Mouse (Mus musculus) forebrain, embryonic 11.5 days (tissue): ENCODE measurements around the gene Lemd1. TPM values are rescaled to one million over a fixed set of nuclear protein-coding genes. Genes with fewer than 3 reads are reported as not detected.

Experiments
- ATAC-seq: fragments of 200-750 bp; cut with Nextera tagmentation; replicated peaks from 2 replicates; pipeline ENCODE4 v1.8.0; 2017; ENCODE audit warnings: moderate TSS enrichment; ENCODE audit not compliant: low FRiP score
- DNase-seq: peaks from one replicate; pipeline ENCODE4 v3.0.0-alpha.2; 2017; ENCODE audit warnings: low spot score
- H3K27ac ChIP-seq: fragments of 300-500 bp; sonication (generic); 2 replicates; pipeline ENCODE4 v1.5.1; 2014; ENCODE audit warnings: low read depth, low read length
- H3K27me3 ChIP-seq: fragments of 300-500 bp; sonication (generic); 2 replicates; pipeline ENCODE4 v1.6.1; 2014; ENCODE audit warnings: mild to moderate bottlenecking, low read length, mixed read lengths; ENCODE audit not compliant: control insufficient read depth, insufficient read depth
- H3K36me3 ChIP-seq: fragments of 300-500 bp; sonication (generic); 2 replicates; pipeline ENCODE4 v1.6.1; 2014; ENCODE audit warnings: mild to moderate bottlenecking, low read length, moderate library complexity, mixed read lengths; ENCODE audit not compliant: control insufficient read depth, insufficient read depth
- H3K4me1 ChIP-seq: fragments of 300-500 bp; sonication (generic); replicated peaks from 2 replicates; pipeline ENCODE4 v1.6.1; 2014; ENCODE audit warnings: low read length, mixed read lengths; ENCODE audit not compliant: control insufficient read depth, insufficient read depth
- H3K4me2 ChIP-seq: fragments of 300-500 bp; sonication (generic); 2 replicates; pipeline ENCODE4 v1.6.1; 2014; ENCODE audit warnings: low read depth, mild to moderate bottlenecking, low read length, moderate library complexity, mixed read lengths; ENCODE audit not compliant: severe bottlenecking
- H3K4me3 ChIP-seq: fragments of 300-500 bp; sonication (generic); 2 replicates; pipeline ENCODE4 v1.5.1; 2014; ENCODE audit warnings: low read depth, low read length
- H3K9ac ChIP-seq: fragments of 300-500 bp; sonication (generic); 2 replicates; pipeline ENCODE4 v1.6.1; 2014; ENCODE audit warnings: low read length
- H3K9me3 ChIP-seq: fragments of 300-500 bp; sonication (generic); 2 replicates; pipeline ENCODE4 v1.6.1; 2016; ENCODE audit warnings: low read length, mixed read lengths; ENCODE audit not compliant: control insufficient read depth
- WGBS: fragments of 180-500 bp; shearing (Covaris S2); extraction: QIAGEN DNeasy Blood & Tissue Kit; methylation state at CpG from one replicate; pipeline ENCODE4 v1.1.7; 2014; 5-methylcytosine and 5-hydroxymethylcytosine counted together
- polyA plus RNA-seq: library from polyadenylated mRNA; unstranded; fragments of >200 nt; fragmentation: Nextera tagmentation; extraction: Ambion mirVana; gene quantifications from 2 replicates; pipeline ENCODE4 v1.2.1, GENCODE M21; 2014

The Lemd1 gene
- polyA plus RNA-seq, 1 experiment from 2014 or later, result 8.1 TPM

DNA sequence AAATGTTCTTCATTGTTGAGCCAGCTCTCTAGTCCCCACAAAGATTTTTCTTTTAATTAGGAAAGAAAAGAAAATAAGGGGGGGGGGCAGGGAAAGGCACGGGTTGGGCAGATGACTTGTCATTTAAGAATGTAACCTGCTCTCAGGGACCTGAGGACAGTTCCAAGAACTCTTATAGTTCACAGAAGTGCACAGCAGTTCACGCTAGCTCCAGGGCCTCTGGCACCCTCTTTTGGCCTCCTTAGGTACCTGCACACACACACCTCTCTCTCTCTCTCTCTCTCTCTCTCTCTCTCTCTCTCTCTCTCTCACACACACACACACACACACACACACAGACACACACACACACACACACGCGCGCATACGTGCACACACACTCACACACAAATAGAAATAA, 63.2 kb downstream of the Lemd1 start:
- no peak overlapping the region for H3K4me2 ChIP-seq
- no peaks in the 10 kb centered on the region for H3K36me3 ChIP-seq
- H3K27ac ChIP-seq, result no peak overlapping the region
- H3K27me3 ChIP-seq, result no peaks in the 10 kb centered on the region
- WGBS, result 86% methylated on average over 6 of the region's 6 CpGs
- no peak overlapping the region for H3K4me3 ChIP-seq
- ATAC-seq (no peak), DNase-seq (no peak)
- no peaks in the 10 kb centered on the region for H3K4me1 ChIP-seq
- H3K9me3 ChIP-seq, result no peaks in the 10 kb centered on the region
- H3K9ac ChIP-seq, result no peak overlapping the region

- WGBS, result 90% methylated on average over 1 of the region's 1 CpGs
- no peaks in the 10 kb centered on the region for H3K4me1 ChIP-seq
- no peak overlapping the region for H3K27ac ChIP-seq
- no peaks in the 10 kb centered on the region for H3K36me3 ChIP-seq
- ATAC-seq (no peak), DNase-seq (no peak)
- no peaks in the 10 kb centered on the region for H3K27me3 ChIP-seq
- H3K4me3 ChIP-seq, result no peak overlapping the region
- H3K9ac ChIP-seq, result no peak overlapping the region
- H3K4me2 ChIP-seq, result no peak overlapping the region
- H3K9me3 ChIP-seq, result no peaks in the 10 kb centered on the region
These were observed 69.1 kb downstream of the Lemd1 start for GRCm38 (mm10) chr1:132260331-132260730.

DNA sequence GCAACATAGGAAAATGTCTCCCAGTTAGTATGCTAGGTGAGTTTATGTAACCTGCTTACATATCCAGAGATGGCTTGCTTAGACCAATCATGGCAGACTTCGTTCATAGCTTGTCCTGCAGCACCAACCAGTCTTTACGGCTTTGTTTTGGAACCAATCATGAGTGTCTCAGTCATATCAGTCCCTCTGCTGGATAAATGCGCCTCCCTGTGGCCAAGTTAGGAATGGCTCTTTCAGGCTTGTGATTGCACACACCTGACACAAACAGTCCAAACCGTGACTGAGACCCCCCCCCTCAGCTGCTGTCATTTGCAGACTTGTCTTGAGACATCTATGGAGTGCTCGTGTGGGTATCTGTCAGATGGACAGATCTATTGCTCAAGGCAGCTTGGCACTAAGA, 69.8 kb downstream of the Lemd1 start:
- DNase-seq (no peak), ATAC-seq (no peak)
- H3K9me3 ChIP-seq, result no peaks in the 10 kb centered on the region
- no peak overlapping the region for H3K4me3 ChIP-seq
- no peaks in the 10 kb centered on the region for H3K27me3 ChIP-seq
- H3K36me3 ChIP-seq, result no peaks in the 10 kb centered on the region
- no peaks in the 10 kb centered on the region for H3K4me1 ChIP-seq
- no peak overlapping the region for H3K27ac ChIP-seq
- H3K4me2 ChIP-seq, result no peak overlapping the region
- no peak overlapping the region for H3K9ac ChIP-seq
- WGBS, result 73% methylated on average over 5 of the region's 5 CpGs

GRCm38 (mm10) chr1:132263618-132264017, 72.4 kb downstream of the Lemd1 start:
- WGBS, result 76% methylated on average over 4 of the region's 4 CpGs
- Histone ChIP-seq H3K4me1 (no peaks in the 10 kb centered on the region), H3K27me3 (no peaks in the 10 kb centered on the region), H3K36me3 (no peaks in the 10 kb centered on the region), H3K27ac (no peak overlapping the region), H3K9ac (no peak overlapping the region), H3K9me3 (no peaks in the 10 kb centered on the region), H3K4me2 (no peak overlapping the region), H3K4me3 (no peak overlapping the region)
- ATAC-seq, result no peak
- DNase-seq, result no peak

GRCm38 (mm10) chr1:132264577-132264976, 73.3 kb downstream of the Lemd1 start:
- Histone ChIP-seq H3K9ac (no peak overlapping the region), H3K9me3 (no peaks in the 10 kb centered on the region), H3K27ac (no peak overlapping the region), H3K4me2 (no peak overlapping the region), H3K27me3 (no peaks in the 10 kb centered on the region), H3K36me3 (no peaks in the 10 kb centered on the region), H3K4me1 (no peaks in the 10 kb centered on the region), H3K4me3 (no peak overlapping the region)
- no peak for DNase-seq
- ATAC-seq, result no peak
- WGBS, result 72% methylated on average over 7 of the region's 7 CpGs

- H3K4me1 ChIP-seq, result no peaks in the 10 kb centered on the region
- no peak overlapping the region for H3K4me2 ChIP-seq
- H3K4me3 ChIP-seq, result no peak overlapping the region
- no peaks in the 10 kb centered on the region for H3K27me3 ChIP-seq
- DNase-seq, result no peak
- WGBS, result 77% methylated on average over 8 of the region's 8 CpGs
- H3K9me3 ChIP-seq, result no peaks in the 10 kb centered on the region
- H3K9ac ChIP-seq, result no peak overlapping the region
- H3K36me3 ChIP-seq, result no peaks in the 10 kb centered on the region
- no peak overlapping the region for H3K27ac ChIP-seq
- ATAC-seq, result no peak
These were observed 74.1 kb downstream of the Lemd1 start for GRCm38 (mm10) chr1:132265211-132265859.

GRCm38 (mm10) chr1:132265936-132266335, 74.7 kb downstream of the Lemd1 start:
- ATAC-seq, result no peak
- H3K4me1 ChIP-seq, result no peaks in the 10 kb centered on the region
- WGBS, result 92% methylated on average over 10 of the region's 10 CpGs

DNA sequence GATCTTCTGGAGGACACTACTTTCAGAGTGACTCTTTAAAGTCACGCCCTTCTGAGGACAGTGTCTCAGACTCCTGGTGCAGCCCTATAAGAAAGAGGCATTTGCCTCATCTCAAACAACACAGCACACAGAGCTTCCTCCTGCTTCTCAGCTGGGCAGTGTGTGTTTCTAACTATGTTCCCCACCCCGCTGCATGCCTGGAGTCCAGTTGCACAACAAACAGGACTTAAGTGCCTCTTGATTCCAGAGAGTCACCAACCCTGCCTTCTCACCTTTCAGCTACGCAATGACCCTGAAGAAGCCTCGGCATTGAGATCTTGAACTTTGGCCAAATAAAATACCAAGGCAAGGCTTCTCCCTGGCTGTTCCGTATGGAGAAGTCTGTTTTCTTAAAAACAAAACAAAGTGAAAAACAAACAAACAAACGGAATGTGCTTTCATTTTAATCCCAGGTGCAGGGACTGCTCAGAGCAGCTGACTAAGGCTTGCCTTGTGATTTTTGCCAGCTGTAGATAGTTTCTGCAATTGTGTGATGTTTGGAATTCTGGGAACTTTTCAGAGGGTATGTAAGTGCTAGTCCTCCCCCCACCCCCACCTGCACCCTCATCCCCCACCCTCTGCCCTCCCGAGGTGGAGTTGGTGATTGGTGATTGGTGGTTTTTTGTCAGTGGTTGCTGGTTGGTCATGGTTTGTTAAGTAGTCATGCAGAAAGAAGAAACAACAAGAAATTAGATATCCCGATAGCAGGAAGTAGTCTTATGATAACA, 75.7 kb downstream of the Lemd1 start:
- no peak overlapping the region for H3K27ac ChIP-seq
- DNase-seq (no peak), ATAC-seq (no peak)
- no peak overlapping the region for H3K4me2 ChIP-seq
- no peaks in the 10 kb centered on the region for H3K4me1 ChIP-seq
- H3K27me3 ChIP-seq, result no peaks in the 10 kb centered on the region
- H3K4me3 ChIP-seq, result no peak overlapping the region
- H3K9me3 ChIP-seq, result no peaks in the 10 kb centered on the region
- no peaks in the 10 kb centered on the region for H3K36me3 ChIP-seq
- 67% methylated on average over 8 of the region's 8 CpGs for WGBS
- no peak overlapping the region for H3K9ac ChIP-seq

More at GRCm38 (mm10) chr1:132265936-132266335, 74.7 kb downstream of the Lemd1 start:
- DNase-seq, result no peak
- Histone ChIP-seq H3K27me3 (no peaks in the 10 kb centered on the region), H3K4me2 (no peak overlapping the region), H3K9ac (no peak overlapping the region), H3K4me3 (no peak overlapping the region), H3K27ac (no peak overlapping the region), H3K9me3 (no peaks in the 10 kb centered on the region), H3K36me3 (no peaks in the 10 kb centered on the region)

DNA sequence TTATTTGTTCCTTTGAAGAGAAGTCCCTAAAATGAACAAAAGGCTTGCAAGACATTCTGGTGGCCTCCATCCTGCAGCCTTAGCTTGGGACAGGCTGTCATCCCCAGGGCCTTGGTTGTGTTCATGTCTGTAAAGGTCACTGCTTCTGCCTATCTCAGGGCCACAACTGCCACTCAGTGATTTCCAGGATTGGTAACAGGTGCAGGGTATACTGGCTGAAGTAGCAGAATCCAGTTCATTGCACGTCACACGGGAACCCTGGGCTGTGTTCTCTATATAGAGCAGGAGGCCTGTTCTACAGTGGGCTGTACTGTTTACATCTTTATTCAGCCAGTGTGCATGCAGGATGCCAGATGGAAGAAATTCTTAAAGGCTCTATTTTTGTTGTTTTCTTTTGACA, 76.7 kb downstream of the Lemd1 start:
- Histone ChIP-seq H3K9ac (no peak overlapping the region), H3K27me3 (no peaks in the 10 kb centered on the region), H3K9me3 (no peaks in the 10 kb centered on the region), H3K36me3 (no peaks in the 10 kb centered on the region), H3K4me3 (no peak overlapping the region), H3K4me1 (no peaks in the 10 kb centered on the region), H3K4me2 (no peak overlapping the region), H3K27ac (no peak overlapping the region)
- ATAC-seq (no peak), DNase-seq (no peak)
- 69% methylated on average over 2 of the region's 2 CpGs for WGBS
